Mouse (Mus musculus) embryonic facial prominence, embryonic 14.5 days (tissue): ENCODE data around the gene Otx1. TPM values are rescaled to one million over a fixed set of nuclear protein-coding genes. Genes with fewer than 3 reads are reported as not detected.
A peak's percentile ranks its signal among the peaks of the same experiment; 100 is the strongest.

ENCODE experiments used
- ATAC-seq: fragments of 200-750 bp; cut with Nextera tagmentation; 2 replicates; pipeline ENCODE4 v1.8.0; 2017; ENCODE audit warnings: low read depth, moderate number of reproducible peaks, moderate TSS enrichment
- DNase-seq: peaks from one replicate; pipeline ENCODE4 v3.0.0-alpha.2; 2015; ENCODE audit warnings: low spot score
- H3K27ac ChIP-seq: fragments of 300-500 bp; sonication (generic); replicated peaks from 2 replicates; pipeline ENCODE4 v1.5.1; 2014; ENCODE audit warnings: low read depth, mild to moderate bottlenecking, low read length, moderate library complexity
- H3K27me3 ChIP-seq: fragments of 300-500 bp; sonication (generic); replicated peaks from 2 replicates; pipeline ENCODE4 v1.6.1; 2014; ENCODE audit warnings: low read length; ENCODE audit not compliant: control insufficient read depth, insufficient read depth
- H3K36me3 ChIP-seq: fragments of 300-500 bp; sonication (generic); 2 replicates; pipeline ENCODE4 v1.6.1; 2014; ENCODE audit warnings: low read length, mixed read lengths; ENCODE audit not compliant: control insufficient read depth, insufficient read depth
- H3K4me1 ChIP-seq: fragments of 300-500 bp; sonication (generic); 2 replicates; pipeline ENCODE4 v1.6.1; 2014; ENCODE audit warnings: antibody characterized with exemption, low read length; ENCODE audit not compliant: control insufficient read depth, insufficient read depth
- H3K4me2 ChIP-seq: fragments of 300-500 bp; sonication (generic); 2 replicates; pipeline ENCODE4 v1.6.1; 2014; ENCODE audit warnings: low read depth, mild to moderate bottlenecking, low read length, moderate library complexity, mixed read lengths
- H3K4me3 ChIP-seq: fragments of 300-500 bp; sonication (generic); 2 replicates; pipeline ENCODE4 v1.5.1; 2014; ENCODE audit warnings: low read depth, mild to moderate bottlenecking, low read length
- H3K9ac ChIP-seq: fragments of 300-500 bp; sonication (generic); 2 replicates; pipeline ENCODE4 v1.6.1; 2014; ENCODE audit warnings: low read depth, mild to moderate bottlenecking, low read length, moderate library complexity, mixed read lengths
- H3K9me3 ChIP-seq: fragments of 300-500 bp; sonication (generic); 2 replicates; pipeline ENCODE4 v1.6.1; 2016; ENCODE audit warnings: low read length; ENCODE audit not compliant: control insufficient read depth
- WGBS: fragments of 180-500 bp; shearing (Covaris S2); extraction: QIAGEN DNeasy Blood & Tissue Kit; methylation state at CpG from one replicate; pipeline ENCODE4 v1.1.7; 2014; 5-methylcytosine and 5-hydroxymethylcytosine counted together
- polyA plus RNA-seq: library from polyadenylated mRNA; unstranded; fragments of >200 nt; fragmentation: Nextera tagmentation; extraction: Ambion mirVana; gene quantifications from 2 replicates; pipeline ENCODE4 v1.2.1, GENCODE M21; 2014

Gene Otx1
- 2.8 TPM in 2 replicates for polyA plus RNA-seq

GRCm38 (mm10) chr11:22002783-22003340, at the start of gene Otx1:
Gene Otx1 (minus strand): TSS chr11:22002897.
- Histone ChIP-seq H3K9ac (peak within 1 kb of the TSS; percentile 63), H3K4me2 (peak within 1 kb of the TSS; percentile 89), H3K4me1 (peaks cover 4% of the 10 kb centered on the region; the same call in 1 of the 2 replicates), H3K27ac (peak within 1 kb of the TSS; percentile 71), H3K36me3 (no peaks in the 10 kb centered on the region), H3K4me3 (peak within 1 kb of the TSS; percentile 55), H3K27me3 (peaks cover 86% of the 10 kb centered on the region), H3K9me3 (no peaks in the 10 kb centered on the region)
- WGBS, result 1% methylated on average over 34 of the region's 34 CpGs
- ATAC-seq (no peak), DNase-seq (no peak)

GRCm38 (mm10) chr11:22050864-22051263, 48.2 kb upstream of the Otx1 start:
- WGBS, result 60% methylated on average over 7 of the region's 7 CpGs
- Histone ChIP-seq H3K27ac (no peak overlapping the region), H3K36me3 (peaks cover 25% of the 10 kb centered on the region), H3K9me3 (no peaks in the 10 kb centered on the region), H3K4me3 (no peak overlapping the region), H3K27me3 (no peaks in the 10 kb centered on the region), H3K4me1 (no peaks in the 10 kb centered on the region), H3K9ac (no peak overlapping the region), H3K4me2 (no peak overlapping the region)
- ATAC-seq (no peak), DNase-seq (peak; percentile 16)

- whole genome bisulfite sequencing, result 78% methylated on average over 6 of the region's 6 CpGs
- no peak overlapping the region for H3K4me2 ChIP-seq
- no peak overlapping the region for H3K27ac ChIP-seq
- no peaks in the 10 kb centered on the region for H3K27me3 ChIP-seq
- H3K9ac ChIP-seq, result no peak overlapping the region
- H3K4me1 ChIP-seq, result no peaks in the 10 kb centered on the region
- DNase-seq, result no peak
- ATAC-seq, result no peak
- H3K36me3 ChIP-seq, result no peaks in the 10 kb centered on the region
- no peaks in the 10 kb centered on the region for H3K9me3 ChIP-seq
- H3K4me3 ChIP-seq, result no peak overlapping the region
These were observed 37.2 kb upstream of the Otx1 start for GRCm38 (mm10) chr11:22039854-22040426.

- no peak for ATAC-seq
- no peaks in the 10 kb centered on the region for H3K9me3 ChIP-seq
These were observed 31.9 kb upstream of the Otx1 start for GRCm38 (mm10) chr11:22034564-22035105.

GRCm38 (mm10) chr11:22033582-22033981, 30.9 kb upstream of the Otx1 start:
- no peak overlapping the region for H3K4me3 ChIP-seq
- no peak overlapping the region for H3K27ac ChIP-seq
- no peaks in the 10 kb centered on the region for H3K36me3 ChIP-seq
- no peak for ATAC-seq
- no peaks in the 10 kb centered on the region for H3K9me3 ChIP-seq
- no peak overlapping the region for H3K4me2 ChIP-seq
- no peaks in the 10 kb centered on the region for H3K4me1 ChIP-seq
- no peak for DNase-seq
- 93% methylated on average over 3 of the region's 3 CpGs for WGBS
- H3K27me3 ChIP-seq, result no peaks in the 10 kb centered on the region
- H3K9ac ChIP-seq, result no peak overlapping the region

More at GRCm38 (mm10) chr11:22034564-22035105, 31.9 kb upstream of the Otx1 start:
- Histone ChIP-seq H3K9ac (no peak overlapping the region), H3K4me1 (no peaks in the 10 kb centered on the region), H3K4me3 (no peak overlapping the region), H3K27me3 (no peaks in the 10 kb centered on the region), H3K36me3 (no peaks in the 10 kb centered on the region), H3K4me2 (no peak overlapping the region), H3K27ac (no peak overlapping the region)
- no peak for DNase-seq
- 40% methylated on average over 7 of the region's 7 CpGs for WGBS

- Histone ChIP-seq H3K4me3 (no peak overlapping the region), H3K27ac (no peak overlapping the region), H3K27me3 (no peaks in the 10 kb centered on the region), H3K4me2 (no peak overlapping the region), H3K4me1 (no peaks in the 10 kb centered on the region), H3K9me3 (0 out of 2 replicates have a peak, but pooled peaks cover 3% of the 10 kb centered on the region), H3K36me3 (0 out of 2 replicates have a peak, but pooled peaks cover 3% of the 10 kb centered on the region), H3K9ac (no peak overlapping the region)
- DNase-seq (no peak), ATAC-seq (no peak)
- WGBS, result 91% methylated on average over 2 of the region's 2 CpGs
These were observed 17.9 kb upstream of the Otx1 start for GRCm38 (mm10) chr11:22020602-22021001.

- ATAC-seq, result no peak
- H3K4me2 ChIP-seq, result no peak overlapping the region
- WGBS, result 57% methylated on average over 8 of the region's 8 CpGs
These were observed 14.7 kb upstream of the Otx1 start for GRCm38 (mm10) chr11:22017444-22017843.

GRCm38 (mm10) chr11:22016341-22016740, 13.6 kb upstream of the Otx1 start:
- H3K4me3 ChIP-seq, result no peak overlapping the region
- 68% methylated on average over 3 of the region's 3 CpGs for WGBS
- H3K4me2 ChIP-seq, result no peak overlapping the region
- H3K9ac ChIP-seq, result no peak overlapping the region
- 0 out of 2 replicates have a peak, but pooled peaks cover 3% of the 10 kb centered on the region for H3K9me3 ChIP-seq
- H3K4me1 ChIP-seq, result no peaks in the 10 kb centered on the region
- ATAC-seq (no peak), DNase-seq (no peak)
- H3K36me3 ChIP-seq, result no peaks in the 10 kb centered on the region
- no peak overlapping the region for H3K27ac ChIP-seq
- no peaks in the 10 kb centered on the region for H3K27me3 ChIP-seq

More at GRCm38 (mm10) chr11:22017444-22017843, 14.7 kb upstream of the Otx1 start:
- Histone ChIP-seq H3K27me3 (no peaks in the 10 kb centered on the region), H3K9ac (no peak overlapping the region), H3K36me3 (no peaks in the 10 kb centered on the region), H3K9me3 (0 out of 2 replicates have a peak, but pooled peaks cover 3% of the 10 kb centered on the region), H3K4me3 (no peak overlapping the region), H3K4me1 (no peaks in the 10 kb centered on the region), H3K27ac (no peak overlapping the region)
- no peak for DNase-seq
